Mouse (Mus musculus) small intestine, adult 2 months (tissue): ENCODE results near the gene Chn2. TPM values are rescaled to one million over a fixed set of nuclear protein-coding genes. Genes with fewer than 3 reads are reported as not detected.

Experiments
- H3K27ac ChIP-seq: fragments of 200-500 bp; 2 replicates; pipeline ENCODE4 v1.5.1; 2012; ENCODE audit warnings: low read depth, low read length, control low read depth, inconsistent platforms; ENCODE audit not compliant: insufficient read depth
- H3K27me3 ChIP-seq: fragments of 200-500 bp; 2 replicates; pipeline ENCODE4 v1.6.1; 2012; ENCODE audit warnings: mild to moderate bottlenecking, moderate library complexity, low read length, inconsistent platforms; ENCODE audit not compliant: control insufficient read depth, insufficient read depth
- H3K36me3 ChIP-seq: fragments of 200-500 bp; 2 replicates; pipeline ENCODE4 v1.6.1; 2012; ENCODE audit warnings: mild to moderate bottlenecking, low read length, control low read depth, inconsistent platforms; ENCODE audit not compliant: control insufficient read depth, insufficient read depth
- H3K4me1 ChIP-seq: fragments of 200-500 bp; 2 replicates; pipeline ENCODE4 v1.6.1; 2012; ENCODE audit warnings: low read length, inconsistent platforms, mixed read lengths; ENCODE audit not compliant: control insufficient read depth, insufficient read depth, insufficient read length
- H3K4me3 ChIP-seq: fragments of 200-500 bp; 2 replicates; pipeline ENCODE4 v1.5.1; 2012; ENCODE audit warnings: low read depth, mild to moderate bottlenecking, control low read depth, inconsistent platforms, low read length, moderate library complexity
- CTCF ChIP-seq: fragments of 200-500 bp; IDR thresholded peaks from 2 replicates; pipeline ENCODE4 v1.5.1; 2012; ENCODE audit warnings: low read depth, mild to moderate bottlenecking, control low read depth, inconsistent platforms, low read length, moderate library complexity, mixed read lengths; ENCODE audit not compliant: insufficient replicate concordance, insufficient read length; ENCODE audit errors: extremely low read depth
- POLR2A ChIP-seq: fragments of 200-500 bp; IDR thresholded peaks from 2 replicates; pipeline ENCODE4 v1.6.1; 2012; ENCODE audit warnings: low read depth, mild to moderate bottlenecking, control low read depth, inconsistent platforms, low read length, moderate library complexity
- WGBS: fragments of 180-500 bp; shearing (Covaris S2); methylation state at CpG from one replicate; pipeline ENCODE4 v1.1.7; 2018; 5-methylcytosine and 5-hydroxymethylcytosine counted together
- polyA plus RNA-seq: library from polyadenylated mRNA; depleted of rRNA; stranded (reverse); fragments of >200 nt; gene quantifications from 2 replicates; pipeline ENCODE4 v1.2.3, GENCODE M21; 2012

Gene Chn2
- polyA plus RNA-seq, 1 experiment = 53.5 TPM

DNA sequence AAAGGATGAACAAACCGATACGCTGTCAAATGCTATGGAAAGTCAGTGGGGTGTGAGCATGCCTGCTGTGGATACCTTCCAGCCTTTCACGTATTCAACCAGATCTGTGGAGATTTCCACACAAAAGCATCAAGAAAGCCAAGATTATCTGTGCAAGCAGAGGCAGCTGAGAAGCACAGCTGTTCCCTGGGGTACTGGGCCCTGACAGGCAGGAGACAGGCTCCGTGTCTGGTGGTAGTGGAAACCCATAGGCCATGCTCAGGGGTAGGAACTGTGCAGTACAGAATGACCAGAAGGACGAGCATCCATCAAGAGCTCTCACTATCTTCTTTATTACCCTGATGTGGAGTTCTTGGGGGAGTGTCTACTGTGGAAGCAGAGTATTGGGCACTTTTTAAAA lies 166.1 kb downstream of the Chn2 start:
- no peak overlapping the region for H3K27ac ChIP-seq
- WGBS = 94% methylated on average over 5 of the region's 5 CpGs
- H3K4me1 ChIP-seq = peaks cover 14% of the 10 kb centered on the region
- H3K36me3 ChIP-seq = no peaks in the 10 kb centered on the region
- H3K27me3 ChIP-seq = no peaks in the 10 kb centered on the region
- TF ChIP-seq POLR2A = no peak
- TF ChIP-seq CTCF = no peak
- H3K4me3 ChIP-seq = no peak overlapping the region

DNA sequence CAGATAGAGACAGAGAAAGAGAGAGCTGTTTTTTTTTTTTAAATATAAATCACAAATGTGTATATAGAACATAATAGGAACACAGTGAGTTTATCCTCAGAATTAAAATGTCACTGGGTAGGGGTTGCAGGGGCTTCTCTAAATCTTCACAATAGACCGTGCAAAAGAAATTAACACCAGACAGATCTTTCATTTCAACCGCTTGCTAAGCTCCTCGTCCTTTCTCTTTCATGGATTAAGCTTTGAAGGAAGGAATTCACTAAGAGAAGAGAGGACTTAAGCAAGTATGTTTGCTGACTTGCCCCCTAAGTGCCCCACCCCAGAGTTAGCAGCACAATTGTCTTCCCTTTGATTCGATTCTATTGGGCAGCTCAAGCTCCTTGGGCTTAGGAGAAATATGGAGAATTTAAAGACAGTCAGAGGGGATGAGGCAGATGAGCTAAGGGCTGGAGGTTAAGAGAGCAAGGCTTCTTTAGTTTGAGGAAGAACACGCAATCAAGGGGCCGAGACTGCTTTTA lies 166.9 kb downstream of the Chn2 start:
- Histone ChIP-seq H3K4me1 (peaks cover 14% of the 10 kb centered on the region), H3K27ac (no peak overlapping the region), H3K36me3 (no peaks in the 10 kb centered on the region), H3K27me3 (no peaks in the 10 kb centered on the region), H3K4me3 (no peak overlapping the region)
- 82% methylated on average over 6 of the region's 6 CpGs for WGBS
- TF ChIP-seq CTCF (no peak), POLR2A (no peak)

DNA sequence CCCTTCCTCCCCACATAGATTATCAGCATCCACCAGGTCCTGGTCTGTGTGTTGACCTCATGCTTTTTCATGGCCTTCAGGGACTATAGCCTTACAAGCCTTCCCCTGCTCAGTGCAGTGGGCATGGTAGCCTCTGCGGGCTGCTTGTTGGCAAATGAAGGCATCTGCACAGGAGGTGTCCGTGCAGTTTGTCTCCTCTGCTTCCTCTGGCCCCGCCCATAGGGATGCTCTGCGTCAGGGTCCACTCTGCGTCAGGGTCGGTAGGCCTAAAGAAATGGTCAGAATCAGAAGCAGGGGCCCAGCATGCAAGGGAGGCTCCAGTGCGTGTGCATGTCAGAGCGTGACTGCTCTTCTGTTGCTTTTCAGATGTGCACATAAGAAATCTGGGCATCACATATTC lies 169.4 kb downstream of the Chn2 start:
- 92% methylated on average over 8 of the region's 8 CpGs for WGBS

DNA sequence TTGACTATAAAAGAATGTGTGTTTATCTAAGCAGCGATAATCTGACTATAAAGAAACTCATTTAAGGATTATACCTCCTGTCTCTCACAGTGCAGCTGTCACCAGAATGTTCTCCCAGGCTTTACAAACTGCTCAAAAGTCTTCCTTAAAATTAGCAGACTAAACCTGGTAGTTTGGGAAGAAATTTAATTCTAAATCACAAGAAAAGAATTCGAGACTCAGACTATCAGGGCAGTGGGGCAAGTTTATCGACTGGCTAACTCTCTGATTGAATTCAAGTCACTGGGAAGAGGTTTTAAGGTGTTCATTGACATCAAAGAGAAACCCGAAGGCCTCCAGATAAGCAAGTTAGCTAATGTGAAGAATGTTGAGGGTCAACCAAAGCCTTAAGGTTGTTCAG lies 171.6 kb downstream of the Chn2 start:
- Histone ChIP-seq H3K27me3 (no peaks in the 10 kb centered on the region), H3K36me3 (no peaks in the 10 kb centered on the region), H3K4me3 (no peak overlapping the region), H3K4me1 (no peaks in the 10 kb centered on the region), H3K27ac (no peak overlapping the region)
- whole genome bisulfite sequencing = 53% methylated on average over 4 of the region's 4 CpGs
- no peak for TF ChIP-seq POLR2A
- no peak for TF ChIP-seq CTCF

More for the DNA sequence above, 169.4 kb downstream of the Chn2 start:
- Histone ChIP-seq H3K36me3 (no peaks in the 10 kb centered on the region), H3K4me1 (no peaks in the 10 kb centered on the region), H3K27ac (no peak overlapping the region), H3K4me3 (no peak overlapping the region), H3K27me3 (no peaks in the 10 kb centered on the region)
- no peak for TF ChIP-seq POLR2A
- no peak for TF ChIP-seq CTCF

DNA sequence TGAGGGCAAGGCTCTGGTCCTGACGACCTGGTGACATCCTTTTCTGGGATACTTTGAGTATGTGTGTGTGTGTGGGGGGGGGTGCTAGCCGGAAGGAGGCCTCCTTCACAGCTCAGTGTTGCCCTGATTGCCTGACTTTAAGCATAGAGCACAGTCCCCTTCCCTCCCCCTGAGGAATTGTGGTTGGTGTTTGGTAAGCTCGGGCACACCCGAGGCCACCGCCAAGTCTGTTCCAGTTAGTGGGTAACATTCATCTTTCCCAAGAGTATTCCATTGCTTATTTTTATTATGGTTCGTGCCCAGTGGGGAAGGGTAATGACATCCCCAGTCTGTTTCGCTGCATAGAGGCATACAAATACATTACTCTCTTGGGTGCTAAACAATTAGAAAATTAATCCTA lies 172.6 kb downstream of the Chn2 start:
- no peaks in the 10 kb centered on the region for H3K27me3 ChIP-seq
- TF ChIP-seq CTCF (no peak), POLR2A (no peak)
- H3K36me3 ChIP-seq = no peaks in the 10 kb centered on the region
- H3K27ac ChIP-seq = no peak overlapping the region
- no peaks in the 10 kb centered on the region for H3K4me1 ChIP-seq
- 88% methylated on average over 7 of the region's 7 CpGs for WGBS
- H3K4me3 ChIP-seq = no peak overlapping the region

DNA sequence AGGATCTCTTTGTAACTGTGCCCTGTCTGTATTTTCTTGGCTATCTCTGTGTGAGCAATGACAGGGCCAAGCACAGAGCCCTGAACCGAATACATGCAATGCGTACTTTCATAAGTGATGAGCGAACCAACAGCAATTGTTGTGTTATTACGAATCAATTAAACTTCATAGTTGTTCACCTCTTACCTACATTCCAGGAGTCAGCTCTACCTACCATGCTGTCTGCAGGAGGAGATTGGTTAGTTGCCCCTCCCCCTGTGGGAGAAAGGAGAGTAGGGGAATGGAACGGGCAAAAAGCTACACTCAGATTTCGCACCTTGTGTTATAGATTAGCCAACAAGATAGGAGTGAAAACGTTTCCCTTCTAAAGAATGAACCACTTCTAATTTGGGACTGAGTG lies 174.4 kb downstream of the Chn2 start:
- no peak overlapping the region for H3K4me3 ChIP-seq
- H3K27me3 ChIP-seq = no peaks in the 10 kb centered on the region
- WGBS = 85% methylated on average over 7 of the region's 7 CpGs
- TF ChIP-seq CTCF (no peak), POLR2A (no peak)
- H3K27ac ChIP-seq = no peak overlapping the region
- no peaks in the 10 kb centered on the region for H3K4me1 ChIP-seq
- peaks cover 2% of the 10 kb centered on the region for H3K36me3 ChIP-seq

DNA sequence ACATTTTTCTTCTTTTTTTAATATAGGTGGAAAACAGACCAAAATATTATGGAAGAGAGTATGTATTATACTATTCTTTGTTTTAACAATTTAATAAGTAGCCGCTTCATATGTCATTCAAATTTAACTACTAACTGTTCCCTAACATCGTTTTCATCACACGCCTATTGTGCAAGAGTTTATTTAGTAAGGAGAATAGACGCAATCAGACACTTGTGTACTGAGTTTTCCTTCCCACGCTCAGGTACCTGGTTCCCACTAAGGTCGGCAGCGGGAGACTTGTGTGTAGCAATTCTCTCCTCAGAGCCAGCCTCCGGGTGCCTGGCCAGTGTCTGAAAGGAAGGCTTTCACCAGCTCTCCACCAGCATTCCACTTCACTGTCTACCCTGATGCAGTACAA lies 176.3 kb downstream of the Chn2 start:
- 84% methylated on average over 8 of the region's 8 CpGs for WGBS
- Histone ChIP-seq H3K36me3 (peaks cover 9% of the 10 kb centered on the region), H3K4me3 (no peak overlapping the region), H3K27me3 (no peaks in the 10 kb centered on the region), H3K27ac (no peak overlapping the region), H3K4me1 (no peaks in the 10 kb centered on the region)
- no peak for TF ChIP-seq POLR2A
- TF ChIP-seq CTCF = no peak
